Mouse (Mus musculus): Measurements from ENCODE around the gene Plcb2.

GRCm38 (mm10) chr2:118743261-118743943, 15.2 kb upstream of the Plcb2 start:
- TF ChIP-seq CTCF (IDR thresholded peaks at IDR 0.05; ENCODE audit: low read depth) (peak; percentile 86), EP300 (optimal IDR thresholded peaks at IDR 0.05) (no peak)

All from stomach, postnatal 0 days (tissue).